Mouse (Mus musculus) left cerebral cortex, adult 9 months (tissue): ENCODE measurements at regions not wholly inside any gene's neighbourhood (a gene's known extent, or its start where the extent isn't known, plus 50 kb on each side); places are given as distances from the start of the nearest gene placed in this dataset.
"Not testable (repeated sequence)": the region's sequence is repeated elsewhere in the genome, so short reads cannot be mapped to it uniquely, and the experiment has no call there.

Experiments used
- DNase-seq, 2 experiments: peaks; one replicate each; pipeline ENCODE4 v3.0.0; 2022; ENCODE audit warnings: low spot score in 2 of 2

GRCm38 (mm10) chrX:88906106-88906505 is 503.4 kb downstream of the Pet2 start:
- DNase-seq = peak; percentile 2 to 18

- not testable (repeated sequence) for DNase-seq
These were observed 536.2 kb downstream of the Pet2 start for GRCm38 (mm10) chrX:88873260-88873659.
